Mouse (Mus musculus): ENCODE measurements at regions not wholly inside any gene's neighbourhood (a gene's known extent, or its start where the extent isn't known, plus 50 kb on each side); places are given as distances from the start of the nearest gene placed in this dataset.

- H3K79me2 ChIP-seq (ENCODE audit: inconsistent target): no peaks in the 10 kb centered on the region
- no peak overlapping the region for H3K27ac ChIP-seq
- 29% methylated on average over 7 of the region's 7 CpGs for WGBS (ENCODE audit: missing documents)
- H3K36me3 ChIP-seq (ENCODE audit: inconsistent target): no peaks in the 10 kb centered on the region
- H3K4me3 ChIP-seq (ENCODE audit: inconsistent target): no peak overlapping the region
Observed at GRCm38 (mm10) chr5:43457725-43458124, 57.6 kb upstream of the C1qtnf7 start.

GRCm38 (mm10) chr5:43461987-43462715 lies 53.2 kb upstream of the C1qtnf7 start:
- Histone ChIP-seq H3K79me2 (ENCODE audit: inconsistent target) (no peaks in the 10 kb centered on the region), H3K36me3 (ENCODE audit: inconsistent target) (no peaks in the 10 kb centered on the region), H3K27ac (no peak overlapping the region), H3K4me3 (ENCODE audit: inconsistent target) (no peak overlapping the region)
- 45% methylated on average over 1 of the region's 1 CpGs for WGBS (ENCODE audit: missing documents)

All from macrophage (primary cell).